Mouse (Mus musculus): ENCODE data around the gene Fam19a2.

DNA sequence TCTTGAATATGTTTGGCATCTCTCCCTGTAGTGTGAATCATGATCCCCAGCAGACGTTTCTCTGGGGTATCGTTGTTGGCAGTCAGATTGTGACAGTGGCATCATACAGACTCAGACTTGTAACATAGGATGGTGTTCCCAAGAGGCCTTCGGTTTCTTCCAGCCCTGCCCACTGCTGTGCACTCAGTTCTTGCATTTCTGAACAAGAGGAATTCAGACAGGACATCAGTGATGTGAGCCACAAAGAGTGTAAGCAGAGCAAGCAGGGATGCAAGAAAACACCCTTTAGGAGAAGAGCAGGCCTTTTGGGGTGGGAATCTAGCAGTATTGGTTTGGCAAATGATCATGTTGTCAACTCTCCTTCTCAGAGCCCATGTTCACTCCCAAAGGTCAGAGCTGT is 489.0 kb downstream of the Fam19a2 start:
- no peak for TF ChIP-seq CTCF (IDR thresholded peaks at IDR 0.05; ENCODE audit: borderline replicate concordance, extremely low read depth, insufficient read depth, insufficient read length)
- TF ChIP-seq POLR2A (IDR thresholded peaks at IDR 0.05; ENCODE audit: borderline replicate concordance, extremely low read depth, insufficient read depth, insufficient read length, poor library complexity, severe bottlenecking), result no peak

Measured in brain, embryonic 14.5 days (tissue).